Mouse (Mus musculus): ENCODE results near the gene Crybg1. TPM values are rescaled to one million over a fixed set of nuclear protein-coding genes. Genes with fewer than 3 reads are reported as not detected.

Crybg1 gene
- polyA plus RNA-seq, 1 experiment from 2014 or later: 0.31 TPM

DNA sequence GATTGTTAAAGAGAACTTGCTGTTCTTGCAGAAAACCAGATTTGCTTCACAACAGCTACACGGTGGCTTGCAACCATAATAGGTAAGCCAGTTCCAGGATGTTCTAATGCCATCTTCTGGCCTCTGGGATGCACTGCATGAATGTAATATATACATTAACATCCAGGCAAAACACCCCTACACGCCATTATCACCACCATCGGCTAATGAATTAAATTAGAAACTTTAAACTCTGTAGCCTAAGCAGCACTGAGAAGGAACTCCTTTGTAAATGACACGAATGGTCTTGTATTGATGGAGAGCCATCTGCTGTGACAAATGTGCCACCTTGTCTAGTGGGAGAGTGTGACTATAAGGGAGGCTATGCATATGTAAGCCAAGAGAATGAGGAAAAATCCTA, 11.5 kb upstream of the Crybg1 start:
- no peak for DNase-seq (ENCODE audit: low spot score)

DNA sequence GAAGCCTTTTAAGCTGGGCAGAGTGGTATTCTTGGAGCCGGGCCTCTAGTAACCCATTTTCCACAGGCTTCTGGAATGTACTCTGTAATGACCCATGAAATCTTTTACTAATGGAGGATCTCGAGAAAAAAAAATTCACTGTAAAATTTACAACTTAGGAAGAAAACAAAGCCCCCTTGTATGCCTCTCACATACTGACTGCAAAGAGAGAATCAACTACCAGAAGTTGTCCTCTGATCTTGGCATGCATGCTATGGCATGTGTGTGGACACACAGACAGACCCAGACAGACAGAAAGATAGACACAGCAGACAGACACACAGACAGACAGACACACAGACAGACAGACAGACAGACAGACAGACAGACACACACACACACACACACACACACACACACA, 8.8 kb upstream of the Crybg1 start:
- ATAC-seq (ENCODE audit: low FRiP score) (no peak), DNase-seq (ENCODE audit: low spot score) (no peak)
- no peaks in the 10 kb centered on the region for H3K9me3 ChIP-seq (ENCODE audit: control insufficient read depth, low read length)
- H3K9ac ChIP-seq (ENCODE audit: low read depth, low read length): no peak overlapping the region
- H3K4me1 ChIP-seq (replicated peaks; ENCODE audit: control insufficient read depth, insufficient read depth, low read length): no peaks in the 10 kb centered on the region
- 65% methylated on average over 2 of the region's 2 CpGs for WGBS
- H3K27ac ChIP-seq (ENCODE audit: low read depth, low read length): no peak overlapping the region
- no peak overlapping the region for H3K4me2 ChIP-seq (replicated peaks; ENCODE audit: low read depth, low read length)
- H3K27me3 ChIP-seq (ENCODE audit: control insufficient read depth, insufficient read depth, low read length): no peaks in the 10 kb centered on the region
- no peak overlapping the region for H3K4me3 ChIP-seq (ENCODE audit: low read depth, low read length)
- H3K36me3 ChIP-seq (ENCODE audit: control insufficient read depth, insufficient read depth, low read length): no peaks in the 10 kb centered on the region

More for the DNA sequence above, 11.5 kb upstream of the Crybg1 start:
- Histone ChIP-seq H3K4me3 (ENCODE audit: low read depth, low read length) (no peak overlapping the region), H3K4me1 (replicated peaks; ENCODE audit: control insufficient read depth, insufficient read depth, low read length) (no peaks in the 10 kb centered on the region), H3K9ac (ENCODE audit: low read depth, low read length) (no peak overlapping the region), H3K27me3 (ENCODE audit: control insufficient read depth, insufficient read depth, low read length) (no peaks in the 10 kb centered on the region), H3K27ac (ENCODE audit: low read depth, low read length) (no peak overlapping the region), H3K36me3 (ENCODE audit: control insufficient read depth, insufficient read depth, low read length) (no peaks in the 10 kb centered on the region), H3K4me2 (replicated peaks; ENCODE audit: low read depth, low read length) (no peak overlapping the region), H3K9me3 (ENCODE audit: control insufficient read depth, low read length) (no peaks in the 10 kb centered on the region)
- 60% methylated on average over 4 of the region's 4 CpGs for WGBS
- ATAC-seq (ENCODE audit: low FRiP score): no peak

GRCm38 (mm10) chr10:44150501-44150900, 1.8 kb upstream of the Crybg1 start:
- Histone ChIP-seq H3K9ac (ENCODE audit: low read depth, low read length) (no peak overlapping the region), H3K27ac (ENCODE audit: low read depth, low read length) (no peak overlapping the region), H3K36me3 (ENCODE audit: control insufficient read depth, insufficient read depth, low read length) (no peaks in the 10 kb centered on the region), H3K9me3 (ENCODE audit: control insufficient read depth, low read length) (no peaks in the 10 kb centered on the region), H3K4me2 (replicated peaks; ENCODE audit: low read depth, low read length) (no peak overlapping the region), H3K27me3 (ENCODE audit: control insufficient read depth, insufficient read depth, low read length) (0 out of 2 replicates have a peak, but pooled peaks cover 8% of the 10 kb centered on the region), H3K4me1 (replicated peaks; ENCODE audit: control insufficient read depth, insufficient read depth, low read length) (peaks cover 4% of the 10 kb centered on the region), H3K4me3 (ENCODE audit: low read depth, low read length) (no peak overlapping the region)
- no peak for DNase-seq (ENCODE audit: low spot score)
- WGBS: 93% methylated on average over 2 of the region's 2 CpGs
- ATAC-seq (ENCODE audit: low FRiP score): no peak

DNA sequence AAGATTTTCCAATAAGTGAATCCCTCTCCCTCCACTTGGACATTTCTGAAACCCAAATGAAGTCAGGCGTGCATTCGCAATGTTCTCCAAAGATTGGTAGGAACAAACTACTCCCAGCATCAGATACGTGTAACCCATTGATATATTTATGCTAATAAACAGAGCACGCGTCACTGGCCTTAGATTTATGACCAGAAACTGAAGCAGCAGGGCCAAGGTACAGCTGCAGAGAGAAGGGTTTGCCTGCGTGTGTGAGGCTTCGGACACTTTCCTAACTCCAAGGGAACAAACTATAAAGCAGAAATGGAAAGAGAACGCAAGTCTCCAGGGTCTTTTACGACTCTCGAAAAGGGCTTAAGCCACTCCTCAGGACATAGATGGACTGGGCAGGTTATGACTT, 5.3 kb downstream of the Crybg1 start:
- no peak overlapping the region for H3K4me2 ChIP-seq (replicated peaks; ENCODE audit: low read depth, low read length)
- no peaks in the 10 kb centered on the region for H3K4me1 ChIP-seq (replicated peaks; ENCODE audit: control insufficient read depth, insufficient read depth, low read length)
- no peak overlapping the region for H3K4me3 ChIP-seq (ENCODE audit: low read depth, low read length)
- 93% methylated on average over 10 of the region's 10 CpGs for WGBS
- H3K9me3 ChIP-seq (ENCODE audit: control insufficient read depth, low read length): no peaks in the 10 kb centered on the region
- H3K27ac ChIP-seq (ENCODE audit: low read depth, low read length): no peak overlapping the region
- ATAC-seq (ENCODE audit: low FRiP score) (no peak), DNase-seq (ENCODE audit: low spot score) (no peak)
- 0 out of 2 replicates have a peak, but pooled peaks cover 3% of the 10 kb centered on the region for H3K27me3 ChIP-seq (ENCODE audit: control insufficient read depth, insufficient read depth, low read length)
- no peak overlapping the region for H3K9ac ChIP-seq (ENCODE audit: low read depth, low read length)
- H3K36me3 ChIP-seq (ENCODE audit: control insufficient read depth, insufficient read depth, low read length): no peaks in the 10 kb centered on the region

- WGBS: 83% methylated on average over 13 of the region's 13 CpGs
- Histone ChIP-seq H3K9me3 (ENCODE audit: control insufficient read depth, low read length) (no peaks in the 10 kb centered on the region), H3K27me3 (ENCODE audit: control insufficient read depth, insufficient read depth, low read length) (no peaks in the 10 kb centered on the region), H3K4me1 (replicated peaks; ENCODE audit: control insufficient read depth, insufficient read depth, low read length) (no peaks in the 10 kb centered on the region), H3K9ac (ENCODE audit: low read depth, low read length) (no peak overlapping the region), H3K4me2 (replicated peaks; ENCODE audit: low read depth, low read length) (no peak overlapping the region), H3K4me3 (ENCODE audit: low read depth, low read length) (no peak overlapping the region), H3K27ac (ENCODE audit: low read depth, low read length) (no peak overlapping the region), H3K36me3 (ENCODE audit: control insufficient read depth, insufficient read depth, low read length) (no peaks in the 10 kb centered on the region)
- DNase-seq (ENCODE audit: low spot score): no peak
- no peak for ATAC-seq (ENCODE audit: low FRiP score)
Measured at GRCm38 (mm10) chr10:44138137-44138855, 10.4 kb downstream of the Crybg1 start.

DNA sequence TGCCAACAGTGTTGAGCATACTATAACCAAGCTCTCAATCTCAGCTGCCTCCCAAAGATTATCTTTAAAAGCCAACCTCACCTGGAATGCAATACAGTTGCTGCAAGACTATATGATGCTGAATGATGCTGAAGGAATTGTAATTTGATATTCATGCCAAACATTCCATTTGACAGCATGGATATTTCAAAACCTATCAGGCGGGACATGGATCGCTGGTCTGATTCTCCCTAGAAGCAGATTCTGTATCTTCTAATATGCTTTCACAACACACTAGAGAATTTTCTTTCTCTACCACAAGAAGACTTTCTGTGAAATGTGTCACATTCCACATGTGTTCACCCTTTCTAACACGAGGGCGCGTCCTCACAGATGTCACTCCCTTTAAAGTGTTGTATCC, 22.6 kb downstream of the Crybg1 start:
- WGBS: 87% methylated on average over 5 of the region's 5 CpGs
- no peaks in the 10 kb centered on the region for H3K9me3 ChIP-seq (ENCODE audit: control insufficient read depth, low read length)
- no peaks in the 10 kb centered on the region for H3K36me3 ChIP-seq (ENCODE audit: control insufficient read depth, insufficient read depth, low read length)
- no peaks in the 10 kb centered on the region for H3K27me3 ChIP-seq (ENCODE audit: control insufficient read depth, insufficient read depth, low read length)
- no peak for ATAC-seq (ENCODE audit: low FRiP score)
- H3K4me3 ChIP-seq (ENCODE audit: low read depth, low read length): no peak overlapping the region
- no peak overlapping the region for H3K27ac ChIP-seq (ENCODE audit: low read depth, low read length)
- H3K4me1 ChIP-seq (replicated peaks; ENCODE audit: control insufficient read depth, insufficient read depth, low read length): no peaks in the 10 kb centered on the region
- H3K9ac ChIP-seq (ENCODE audit: low read depth, low read length): no peak overlapping the region
- no peak overlapping the region for H3K4me2 ChIP-seq (replicated peaks; ENCODE audit: low read depth, low read length)
- no peak for DNase-seq (ENCODE audit: low spot score)

DNA sequence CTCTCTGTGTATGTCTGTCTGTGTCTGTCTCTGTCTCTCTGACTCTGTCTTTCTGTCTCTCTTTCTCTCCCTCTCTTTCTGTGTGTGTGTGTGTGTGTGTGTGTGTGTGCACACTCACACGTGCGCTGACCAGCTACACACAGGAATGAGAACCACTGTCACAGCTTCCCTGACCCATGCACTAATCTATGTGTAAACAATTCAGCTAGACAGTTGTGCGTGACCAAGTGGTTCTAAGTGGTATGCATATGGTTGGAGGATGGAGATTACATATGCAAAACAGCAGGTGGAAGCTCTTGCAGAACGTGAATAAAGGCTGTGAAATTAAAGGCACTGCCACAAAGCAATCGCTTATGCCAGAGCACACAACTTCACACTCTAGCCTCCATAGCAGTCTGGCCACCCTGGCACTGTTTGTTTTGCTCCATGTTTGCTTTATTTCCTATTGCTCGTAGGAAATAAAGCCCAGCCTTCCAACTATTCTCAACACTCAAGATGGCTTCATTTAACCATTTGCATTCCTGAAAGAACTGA, 24.2 kb downstream of the Crybg1 start:
- Histone ChIP-seq H3K4me3 (ENCODE audit: low read depth, low read length) (no peak overlapping the region), H3K27ac (ENCODE audit: low read depth, low read length) (no peak overlapping the region), H3K9ac (ENCODE audit: low read depth, low read length) (no peak overlapping the region), H3K27me3 (ENCODE audit: control insufficient read depth, insufficient read depth, low read length) (no peaks in the 10 kb centered on the region), H3K4me2 (replicated peaks; ENCODE audit: low read depth, low read length) (no peak overlapping the region), H3K4me1 (replicated peaks; ENCODE audit: control insufficient read depth, insufficient read depth, low read length) (no peaks in the 10 kb centered on the region), H3K9me3 (ENCODE audit: control insufficient read depth, low read length) (no peaks in the 10 kb centered on the region), H3K36me3 (ENCODE audit: control insufficient read depth, insufficient read depth, low read length) (no peaks in the 10 kb centered on the region)
- DNase-seq (ENCODE audit: low spot score) (no peak), ATAC-seq (ENCODE audit: low FRiP score) (no peak)
- WGBS: 68% methylated on average over 6 of the region's 6 CpGs

DNA sequence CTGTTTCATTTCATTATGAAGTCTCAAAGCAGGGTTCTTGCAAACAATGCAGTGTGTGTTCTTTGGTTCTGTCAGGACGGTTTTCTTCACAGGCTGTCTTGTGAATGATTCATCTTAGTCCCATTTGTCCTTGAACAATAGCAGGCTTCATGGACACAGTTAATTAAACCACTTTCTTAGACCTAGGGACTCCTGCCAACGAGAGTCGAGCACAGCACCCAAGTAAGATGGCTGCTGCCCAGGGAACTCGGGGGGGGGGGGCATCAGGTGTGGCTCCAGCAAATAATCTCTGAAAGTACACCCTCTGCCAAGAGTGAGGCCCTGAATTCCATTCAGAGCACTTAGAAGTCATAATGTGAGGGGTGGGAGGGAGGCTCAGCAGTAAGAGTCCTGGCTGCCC, 30.0 kb downstream of the Crybg1 start:
- Histone ChIP-seq H3K9ac (ENCODE audit: low read depth, low read length) (no peak overlapping the region), H3K4me3 (ENCODE audit: low read depth, low read length) (no peak overlapping the region), H3K27ac (ENCODE audit: low read depth, low read length) (no peak overlapping the region), H3K4me2 (replicated peaks; ENCODE audit: low read depth, low read length) (no peak overlapping the region), H3K9me3 (ENCODE audit: control insufficient read depth, low read length) (no peaks in the 10 kb centered on the region), H3K4me1 (replicated peaks; ENCODE audit: control insufficient read depth, insufficient read depth, low read length) (no peaks in the 10 kb centered on the region), H3K27me3 (ENCODE audit: control insufficient read depth, insufficient read depth, low read length) (no peaks in the 10 kb centered on the region), H3K36me3 (ENCODE audit: control insufficient read depth, insufficient read depth, low read length) (no peaks in the 10 kb centered on the region)
- 36% methylated on average over 4 of the region's 4 CpGs for WGBS
- DNase-seq (ENCODE audit: low spot score): no peak
- no peak for ATAC-seq (ENCODE audit: low FRiP score)

DNA sequence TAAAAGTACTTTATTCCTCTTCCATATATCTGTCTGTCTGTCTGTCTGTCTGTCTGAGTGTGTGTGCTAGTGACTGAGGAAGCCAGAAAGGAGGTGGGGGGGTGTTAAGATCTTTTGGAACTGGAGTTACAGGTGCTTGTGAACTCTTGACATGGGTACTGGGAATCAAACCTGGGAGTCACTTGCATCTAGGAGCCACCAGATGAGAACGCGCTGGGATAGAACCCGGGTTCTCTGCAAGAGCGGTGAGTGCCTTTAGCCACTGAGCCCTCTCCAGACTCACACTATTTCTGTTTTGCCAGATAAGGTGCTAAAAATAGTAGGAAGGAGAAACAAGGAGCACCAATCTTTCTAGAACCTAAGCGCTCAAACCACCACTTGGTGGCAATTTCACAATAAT, 31.9 kb downstream of the Crybg1 start:
- H3K4me3 ChIP-seq (ENCODE audit: low read depth, low read length): no peak overlapping the region
- H3K27me3 ChIP-seq (ENCODE audit: control insufficient read depth, insufficient read depth, low read length): no peaks in the 10 kb centered on the region
- no peak for ATAC-seq (ENCODE audit: low FRiP score)
- H3K4me1 ChIP-seq (replicated peaks; ENCODE audit: control insufficient read depth, insufficient read depth, low read length): no peaks in the 10 kb centered on the region
- H3K36me3 ChIP-seq (ENCODE audit: control insufficient read depth, insufficient read depth, low read length): no peaks in the 10 kb centered on the region
- H3K9ac ChIP-seq (ENCODE audit: low read depth, low read length): no peak overlapping the region
- no peak for DNase-seq (ENCODE audit: low spot score)
- H3K9me3 ChIP-seq (ENCODE audit: control insufficient read depth, low read length): no peaks in the 10 kb centered on the region
- H3K4me2 ChIP-seq (replicated peaks; ENCODE audit: low read depth, low read length): no peak overlapping the region
- no peak overlapping the region for H3K27ac ChIP-seq (ENCODE audit: low read depth, low read length)
- WGBS: 92% methylated on average over 5 of the region's 5 CpGs

Data from hindbrain, embryonic 11.5 days (tissue).